Mouse (Mus musculus) midbrain, embryonic 11.5 days (tissue): ENCODE measurements at regions not wholly inside any gene's neighbourhood (a gene's known extent, or its start where the extent isn't known, plus 50 kb on each side); places are given as distances from the start of the nearest gene placed in this dataset.

ENCODE experiments used
- ATAC-seq: fragments of 200-750 bp; cut with Nextera tagmentation; 2 replicates; pipeline ENCODE4 v1.8.0; 2017; ENCODE audit warnings: moderate TSS enrichment, moderate library complexity; ENCODE audit not compliant: low FRiP score
- DNase-seq: peaks from one replicate; pipeline ENCODE4 v3.0.0; 2015; ENCODE audit warnings: low spot score; ENCODE audit errors: missing footprints
- H3K27ac ChIP-seq: fragments of 300-500 bp; sonication (generic); 2 replicates; pipeline ENCODE4 v1.5.1; 2014; ENCODE audit warnings: low read depth, low read length
- H3K27me3 ChIP-seq: fragments of 300-500 bp; sonication (generic); 2 replicates; pipeline ENCODE4 v1.6.1; 2014; ENCODE audit warnings: mild to moderate bottlenecking, low read length, moderate library complexity, mixed read lengths; ENCODE audit not compliant: control insufficient read depth, insufficient read depth
- H3K36me3 ChIP-seq: fragments of 300-500 bp; sonication (generic); 2 replicates; pipeline ENCODE4 v1.6.1; 2014; ENCODE audit warnings: mild to moderate bottlenecking, low read length, moderate library complexity, mixed read lengths; ENCODE audit not compliant: control insufficient read depth, insufficient read depth
- H3K4me1 ChIP-seq: fragments of 300-500 bp; sonication (generic); 2 replicates; pipeline ENCODE4 v1.6.1; 2014; ENCODE audit warnings: low read length; ENCODE audit not compliant: control insufficient read depth, insufficient read depth
- H3K4me2 ChIP-seq: fragments of 300-500 bp; sonication (generic); 2 replicates; pipeline ENCODE4 v1.6.1; 2014; ENCODE audit warnings: mild to moderate bottlenecking, moderate library complexity
- H3K4me3 ChIP-seq: fragments of 300-500 bp; sonication (generic); 2 replicates; pipeline ENCODE4 v1.5.1; 2014; ENCODE audit warnings: low read depth, low read length
- H3K9ac ChIP-seq: fragments of 300-500 bp; sonication (generic); 2 replicates; pipeline ENCODE4 v1.6.1; 2014; ENCODE audit warnings: low read length
- H3K9me3 ChIP-seq: fragments of 300-500 bp; sonication (generic); 2 replicates; pipeline ENCODE4 v1.6.1; 2016; ENCODE audit warnings: low read length; ENCODE audit not compliant: control insufficient read depth
- WGBS: fragments of 180-500 bp; shearing (Covaris S2); extraction: QIAGEN DNeasy Blood & Tissue Kit; methylation state at CpG from one replicate; pipeline ENCODE4 v1.1.7; 2014; 5-methylcytosine and 5-hydroxymethylcytosine counted together

GRCm38 (mm10) chr12:59623147-59623546 lies 403.6 kb upstream of the Fbxo33 start:
- H3K4me1 ChIP-seq = no peaks in the 10 kb centered on the region
- WGBS = 85% methylated on average over 3 of the region's 3 CpGs
- no peak for ATAC-seq

GRCm38 (mm10) chr12:59621132-59621531 lies 401.6 kb upstream of the Fbxo33 start:
- H3K27ac ChIP-seq = no peak overlapping the region
- H3K9ac ChIP-seq = no peak overlapping the region
- H3K9me3 ChIP-seq = no peaks in the 10 kb centered on the region
- WGBS = 77% methylated on average over 2 of the region's 2 CpGs
- H3K36me3 ChIP-seq = no peaks in the 10 kb centered on the region
- no peaks in the 10 kb centered on the region for H3K4me1 ChIP-seq
- ATAC-seq (no peak), DNase-seq (no peak)
- no peak overlapping the region for H3K4me3 ChIP-seq
- no peaks in the 10 kb centered on the region for H3K27me3 ChIP-seq
- H3K4me2 ChIP-seq = no peak overlapping the region

More at GRCm38 (mm10) chr12:59623147-59623546, 403.6 kb upstream of the Fbxo33 start:
- Histone ChIP-seq H3K4me3 (no peak overlapping the region), H3K9me3 (no peaks in the 10 kb centered on the region), H3K4me2 (no peak overlapping the region), H3K36me3 (no peaks in the 10 kb centered on the region), H3K9ac (no peak overlapping the region), H3K27ac (no peak overlapping the region), H3K27me3 (no peaks in the 10 kb centered on the region)
- DNase-seq = no peak

GRCm38 (mm10) chr12:59620340-59620739 lies 400.8 kb upstream of the Fbxo33 start:
- H3K27ac ChIP-seq = no peak overlapping the region
- H3K36me3 ChIP-seq = no peaks in the 10 kb centered on the region
- H3K27me3 ChIP-seq = no peaks in the 10 kb centered on the region
- WGBS = 89% methylated on average over 2 of the region's 2 CpGs
- no peak overlapping the region for H3K4me3 ChIP-seq
- no peak overlapping the region for H3K4me2 ChIP-seq
- no peaks in the 10 kb centered on the region for H3K9me3 ChIP-seq
- DNase-seq = no peak
- no peaks in the 10 kb centered on the region for H3K4me1 ChIP-seq
- no peak overlapping the region for H3K9ac ChIP-seq
- ATAC-seq = no peak

GRCm38 (mm10) chr12:59616075-59616474 lies 396.6 kb upstream of the Fbxo33 start:
- no peaks in the 10 kb centered on the region for H3K9me3 ChIP-seq
- no peak for ATAC-seq

GRCm38 (mm10) chr12:59599785-59600184 lies 380.3 kb upstream of the Fbxo33 start:
- DNase-seq = no peak
- H3K9me3 ChIP-seq = no peaks in the 10 kb centered on the region
- H3K27me3 ChIP-seq = no peaks in the 10 kb centered on the region
- H3K9ac ChIP-seq = no peak overlapping the region
- 93% methylated on average over 9 of the region's 9 CpGs for WGBS
- H3K27ac ChIP-seq = no peak overlapping the region
- no peak overlapping the region for H3K4me3 ChIP-seq
- no peaks in the 10 kb centered on the region for H3K4me1 ChIP-seq
- H3K4me2 ChIP-seq = no peak overlapping the region
- no peak for ATAC-seq
- H3K36me3 ChIP-seq = no peaks in the 10 kb centered on the region

More at GRCm38 (mm10) chr12:59616075-59616474, 396.6 kb upstream of the Fbxo33 start:
- H3K9ac ChIP-seq = no peak overlapping the region
- WGBS = 80% methylated on average over 3 of the region's 3 CpGs
- H3K36me3 ChIP-seq = no peaks in the 10 kb centered on the region
- H3K4me1 ChIP-seq = no peaks in the 10 kb centered on the region
- H3K27me3 ChIP-seq = no peaks in the 10 kb centered on the region
- H3K4me3 ChIP-seq = no peak overlapping the region
- no peak overlapping the region for H3K27ac ChIP-seq
- DNase-seq = no peak
- H3K4me2 ChIP-seq = no peak overlapping the region

GRCm38 (mm10) chr12:59589354-59589753 lies 369.8 kb upstream of the Fbxo33 start:
- H3K9ac ChIP-seq = no peak overlapping the region
- H3K4me3 ChIP-seq = no peak overlapping the region
- H3K36me3 ChIP-seq = no peaks in the 10 kb centered on the region
- no peaks in the 10 kb centered on the region for H3K27me3 ChIP-seq
- H3K9me3 ChIP-seq = no peaks in the 10 kb centered on the region
- DNase-seq = no peak
- WGBS = 96% methylated on average over 2 of the region's 2 CpGs
- H3K4me1 ChIP-seq = no peaks in the 10 kb centered on the region
- ATAC-seq = no peak
- H3K4me2 ChIP-seq = no peak overlapping the region
- H3K27ac ChIP-seq = no peak overlapping the region

- no peak overlapping the region for H3K9ac ChIP-seq
- 86% methylated on average over 1 of the region's 1 CpGs for WGBS
- no peak overlapping the region for H3K4me2 ChIP-seq
- no peaks in the 10 kb centered on the region for H3K27me3 ChIP-seq
- H3K4me1 ChIP-seq = no peaks in the 10 kb centered on the region
- H3K36me3 ChIP-seq = no peaks in the 10 kb centered on the region
- no peaks in the 10 kb centered on the region for H3K9me3 ChIP-seq
- no peak overlapping the region for H3K4me3 ChIP-seq
- ATAC-seq = no peak
- DNase-seq = no peak
- no peak overlapping the region for H3K27ac ChIP-seq
Observed at GRCm38 (mm10) chr12:59582587-59582986, 363.1 kb upstream of the Fbxo33 start.

GRCm38 (mm10) chr12:59579694-59580093 lies 360.2 kb upstream of the Fbxo33 start:
- Histone ChIP-seq H3K9me3 (no peaks in the 10 kb centered on the region), H3K36me3 (no peaks in the 10 kb centered on the region), H3K27me3 (no peaks in the 10 kb centered on the region), H3K27ac (no peak overlapping the region), H3K9ac (no peak overlapping the region), H3K4me3 (no peak overlapping the region), H3K4me1 (no peaks in the 10 kb centered on the region), H3K4me2 (no peak overlapping the region)
- no peak for ATAC-seq
- 68% methylated on average over 5 of the region's 5 CpGs for WGBS
- no peak for DNase-seq

- DNase-seq (no peak), ATAC-seq (no peak)
- Histone ChIP-seq H3K4me1 (no peaks in the 10 kb centered on the region), H3K27me3 (no peaks in the 10 kb centered on the region), H3K9ac (no peak overlapping the region), H3K36me3 (no peaks in the 10 kb centered on the region), H3K9me3 (no peaks in the 10 kb centered on the region), H3K27ac (no peak overlapping the region), H3K4me3 (no peak overlapping the region), H3K4me2 (no peak overlapping the region)
- 88% methylated on average over 3 of the region's 3 CpGs for WGBS
Observed at GRCm38 (mm10) chr12:59563960-59564359, 344.4 kb upstream of the Fbxo33 start.

GRCm38 (mm10) chr12:59539788-59540187 lies 320.3 kb upstream of the Fbxo33 start:
- no peak overlapping the region for H3K27ac ChIP-seq
- H3K4me2 ChIP-seq = no peak overlapping the region
- 77% methylated on average over 2 of the region's 2 CpGs for WGBS
- no peak for DNase-seq
- no peaks in the 10 kb centered on the region for H3K36me3 ChIP-seq
- no peak overlapping the region for H3K4me3 ChIP-seq
- H3K4me1 ChIP-seq = no peaks in the 10 kb centered on the region
- no peaks in the 10 kb centered on the region for H3K27me3 ChIP-seq
- H3K9ac ChIP-seq = no peak overlapping the region
- no peak for ATAC-seq
- H3K9me3 ChIP-seq = no peaks in the 10 kb centered on the region
